Mouse (Mus musculus): ENCODE data around the gene Wdr70.
"Not testable (repeated sequence)": the region's sequence is repeated elsewhere in the genome, so short reads cannot be mapped to it uniquely, and the experiment has no call there.

Gene Wdr70

GRCm38 (mm10) chr15:8098774-8099749 lies at the start of gene Wdr70:
Gene Wdr70 (minus strand): TSS chr15:8099209.
- DNase-seq (ENCODE audit: low read depth, low spot score) = peak; percentile 99

GRCm38 (mm10) chr15:8135606-8136005 lies 36.6 kb upstream of the Wdr70 start:
- no peak for DNase-seq (ENCODE audit: low read depth, low spot score)

GRCm38 (mm10) chr15:8131761-8132160 lies 32.8 kb upstream of the Wdr70 start:
- DNase-seq (ENCODE audit: low read depth, low spot score) = no peak

DNA sequence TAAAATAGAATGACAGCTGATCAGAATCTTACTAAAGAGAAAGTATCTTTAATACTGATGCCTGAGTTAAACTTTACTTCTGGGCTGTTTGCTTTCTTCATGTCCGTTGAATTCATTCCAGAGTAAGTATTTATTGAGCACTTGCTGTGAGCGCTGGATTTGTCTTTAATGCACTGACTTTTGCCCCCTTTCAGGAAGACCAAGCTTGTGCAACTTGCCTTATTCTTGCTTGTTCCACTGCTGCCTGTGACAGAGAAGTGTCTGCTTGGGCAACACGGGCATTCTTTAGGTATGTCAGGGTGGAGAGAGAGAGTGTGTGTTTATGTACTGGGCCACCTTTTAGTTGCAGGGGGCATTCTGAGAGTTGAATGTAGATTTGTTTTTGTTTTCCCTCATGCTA lies 32.3 kb upstream of the Wdr70 start:
- no peak for DNase-seq (ENCODE audit: low read depth, low spot score)

DNA sequence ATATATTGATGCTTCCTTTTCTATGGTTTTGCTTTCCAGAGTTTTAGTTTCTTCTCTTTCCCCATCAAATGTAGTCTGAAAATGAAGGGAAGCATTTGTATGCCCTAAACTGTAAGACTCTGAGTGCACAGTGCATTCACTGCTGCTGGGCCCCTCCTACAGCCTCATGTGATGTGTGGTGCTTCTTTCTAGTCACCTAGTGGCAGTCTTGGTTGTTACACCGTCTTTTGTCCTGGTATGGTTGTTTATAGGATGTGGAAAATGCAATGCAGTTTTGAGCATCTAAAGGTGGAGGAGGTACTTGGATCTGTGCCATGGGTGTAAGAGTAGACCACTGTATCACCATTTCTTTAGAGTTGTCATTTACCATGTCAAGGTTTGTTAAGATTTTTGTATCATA lies 30.3 kb upstream of the Wdr70 start:
- no peak for DNase-seq (ENCODE audit: low read depth, low spot score)

DNA sequence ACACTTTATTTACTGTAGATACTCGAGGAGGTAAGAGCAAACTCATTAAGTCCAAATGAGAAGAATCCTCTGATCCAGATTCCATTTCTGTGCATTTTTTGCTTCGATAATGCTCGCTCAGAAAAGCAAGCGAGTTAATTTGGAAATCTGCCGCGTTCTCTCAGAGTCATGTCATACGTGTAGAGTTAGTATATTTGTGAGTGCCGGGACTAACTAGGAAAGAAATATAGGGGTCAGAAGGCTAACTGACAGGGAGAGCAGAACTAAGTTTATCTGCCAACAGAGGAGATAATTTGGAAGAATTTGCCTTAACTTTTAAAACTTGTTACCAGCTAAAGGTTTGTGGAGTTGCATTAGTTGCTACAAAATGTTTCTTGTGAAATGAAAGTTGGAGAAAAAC lies 10.8 kb upstream of the Wdr70 start:
- DNase-seq (ENCODE audit: low read depth, low spot score) = no peak

GRCm38 (mm10) chr15:8108966-8109743 lies 10.1 kb upstream of the Wdr70 start, which contains the start of gene Nup155:
Gene Nup155 (plus strand): TSS chr15:8109273.
- DNase-seq (ENCODE audit: low read depth, low spot score) = peak; percentile 95

DNA sequence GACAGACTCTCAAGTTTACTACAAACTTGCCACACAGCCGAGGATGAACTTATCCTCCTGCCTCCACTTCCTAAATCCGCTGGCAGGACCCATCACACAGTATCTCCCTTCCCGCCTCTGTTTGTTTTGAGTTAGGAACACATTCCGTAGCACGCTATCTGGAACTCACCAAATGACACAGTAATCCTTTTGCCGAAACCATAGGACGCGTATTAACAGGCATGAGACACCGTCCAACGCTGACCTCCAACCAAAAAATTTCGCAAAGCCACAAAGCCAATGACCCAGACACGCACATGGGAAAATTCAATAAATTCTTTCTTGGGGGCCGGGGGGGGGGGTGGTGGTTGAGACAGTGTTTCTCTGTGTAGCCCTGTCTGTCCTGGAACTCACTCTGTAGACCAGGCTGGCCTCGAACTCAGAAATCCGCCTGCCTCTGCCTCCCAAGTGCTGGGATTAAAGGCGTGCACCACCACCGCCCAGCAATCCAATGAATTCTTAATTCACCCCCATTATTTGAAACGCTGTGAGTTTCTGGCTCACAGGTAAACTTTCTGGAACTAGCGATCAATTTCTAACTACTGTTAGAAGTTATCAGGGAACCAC lies 9.5 kb upstream of the Wdr70 start:
- DNase-seq (ENCODE audit: low read depth, low spot score) = no peak

- not testable (repeated sequence) for DNase-seq (ENCODE audit: low read depth, low spot score)
Observed at GRCm38 (mm10) chr15:8101975-8102542, 3.0 kb upstream of the Wdr70 start.

DNA sequence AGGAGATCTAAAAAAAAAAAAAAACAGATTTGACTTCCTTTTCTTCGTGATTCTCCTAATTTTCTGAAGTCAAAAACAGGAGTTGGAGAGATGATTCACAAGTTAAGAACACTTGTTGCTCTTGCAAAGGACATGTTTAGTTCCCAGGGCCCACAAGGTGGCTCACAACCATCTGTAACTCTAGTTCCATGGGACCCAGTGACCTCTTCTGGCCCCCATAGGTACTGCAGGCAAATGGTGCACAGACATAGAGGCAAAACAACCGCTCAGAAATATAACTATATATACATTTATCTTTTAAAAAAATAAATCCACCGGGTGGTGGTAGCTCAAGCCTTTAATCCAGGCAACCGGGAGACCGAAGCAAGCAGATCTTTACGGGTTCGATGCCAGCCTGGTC lies 1.2 kb downstream of the Wdr70 start:
- DNase-seq (ENCODE audit: low read depth, low spot score) = peak; percentile 87

DNA sequence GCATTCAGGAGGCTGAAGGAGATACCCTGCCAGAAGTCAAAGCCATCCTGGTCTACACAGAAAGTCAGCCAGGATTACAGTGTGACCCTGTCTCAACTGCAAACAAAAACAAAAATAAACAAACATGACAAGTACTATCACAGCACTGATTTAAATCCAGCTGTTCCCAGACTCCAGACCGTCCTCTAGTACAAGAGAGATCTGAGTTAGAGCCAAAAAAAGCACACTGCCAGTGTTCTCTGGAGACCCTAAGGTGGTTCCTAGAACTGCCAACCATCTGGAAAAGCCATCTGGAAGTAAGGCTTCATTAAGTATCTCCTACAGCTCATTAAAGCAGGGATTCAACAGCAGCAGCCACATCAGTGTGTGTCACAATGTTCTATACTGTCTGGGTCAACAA lies 6.3 kb downstream of the Wdr70 start:
- DNase-seq (ENCODE audit: low read depth, low spot score) = not testable (repeated sequence)

DNA sequence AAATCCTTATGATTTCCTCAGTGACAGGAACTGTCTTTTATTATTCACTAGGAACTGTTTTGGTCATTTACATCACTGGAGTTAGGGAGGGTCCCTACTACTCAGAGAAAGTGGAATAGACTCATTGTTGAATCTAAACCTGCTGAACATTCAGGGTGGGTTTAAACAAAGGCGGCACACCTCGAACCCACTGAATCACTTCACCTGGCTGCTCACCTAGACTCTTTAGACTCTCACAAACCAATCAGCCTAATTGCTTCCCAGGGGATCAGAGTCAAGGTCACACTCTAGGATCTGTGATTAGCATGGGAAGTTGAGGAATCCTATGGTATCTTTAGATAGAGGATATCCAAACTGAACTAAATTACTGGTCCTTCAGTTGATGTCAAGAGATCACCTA lies 8.3 kb downstream of the Wdr70 start:
- no peak for DNase-seq (ENCODE audit: low read depth, low spot score)

DNA sequence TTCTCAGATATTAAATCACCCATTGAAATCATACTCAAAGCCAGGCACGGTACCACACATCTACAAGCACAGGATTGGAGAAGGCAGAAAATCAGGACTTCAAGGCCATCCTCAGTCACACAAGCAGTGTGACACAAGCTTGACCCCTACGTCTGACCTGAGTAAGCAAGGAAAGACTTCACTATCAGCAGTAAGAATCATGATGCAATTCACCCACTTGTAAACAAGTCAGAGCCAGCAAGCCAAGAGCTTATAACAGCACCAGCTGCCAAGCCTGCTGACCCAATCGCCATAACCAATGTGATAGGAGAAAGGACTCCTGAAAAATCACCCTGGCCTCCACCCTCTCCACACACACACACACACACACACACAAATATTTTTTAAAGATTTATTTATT lies 10.3 kb downstream of the Wdr70 start:
- DNase-seq (ENCODE audit: low read depth, low spot score) = no peak

- no peak for DNase-seq (ENCODE audit: low read depth, low spot score)
Observed at GRCm38 (mm10) chr15:8087293-8087692, 11.7 kb downstream of the Wdr70 start.

GRCm38 (mm10) chr15:8082139-8082538 lies 16.9 kb downstream of the Wdr70 start:
- no peak for DNase-seq (ENCODE audit: low read depth, low spot score)

GRCm38 (mm10) chr15:8073159-8073558 lies 25.9 kb downstream of the Wdr70 start:
- peak; percentile 60 for DNase-seq (ENCODE audit: low read depth, low spot score)

DNA sequence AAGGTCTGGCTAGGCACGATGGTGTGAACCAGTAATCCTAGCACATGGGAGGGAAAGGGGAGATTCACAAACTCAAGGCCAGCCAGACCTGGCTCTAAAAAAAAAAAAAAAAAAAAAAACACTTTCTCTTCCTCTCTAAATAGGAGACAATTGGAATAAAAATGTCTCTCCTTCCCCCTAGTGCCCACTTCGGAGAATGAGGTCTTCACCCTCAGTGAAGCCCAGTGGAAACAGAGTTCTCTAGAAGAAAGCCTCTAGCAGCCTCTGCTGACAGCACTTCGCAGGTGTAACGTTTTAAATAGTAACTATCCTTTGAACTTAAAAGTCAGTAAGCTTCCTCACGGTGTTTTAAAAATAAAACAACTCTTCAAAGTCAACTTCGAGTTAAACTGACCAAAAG lies 33.8 kb downstream of the Wdr70 start:
- DNase-seq (ENCODE audit: low read depth, low spot score) = peak; percentile 34

DNA sequence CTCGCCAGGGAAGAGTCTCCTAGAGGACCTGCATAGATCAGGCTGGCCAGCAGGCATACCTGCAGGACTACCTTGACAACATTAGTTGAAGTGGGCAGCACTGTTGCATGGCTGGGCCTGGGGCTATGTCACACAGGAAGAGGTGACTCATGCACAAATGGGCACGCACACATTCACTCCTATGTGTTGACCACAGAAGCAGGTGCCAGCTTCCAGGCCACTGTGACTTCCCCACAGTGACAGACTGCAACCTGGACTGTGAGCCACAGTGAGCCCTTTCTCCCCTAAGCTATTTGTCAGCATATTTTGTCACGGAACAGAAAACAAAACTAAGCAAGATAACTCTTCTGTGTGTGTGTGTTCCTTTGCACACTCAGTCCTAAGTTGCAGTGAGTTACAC lies 47.8 kb downstream of the Wdr70 start:
- no peak for DNase-seq (ENCODE audit: low read depth, low spot score)

GRCm38 (mm10) chr15:8039834-8040233 lies 59.2 kb downstream of the Wdr70 start:
- peak; percentile 30 for DNase-seq (ENCODE audit: low read depth, low spot score)

DNA sequence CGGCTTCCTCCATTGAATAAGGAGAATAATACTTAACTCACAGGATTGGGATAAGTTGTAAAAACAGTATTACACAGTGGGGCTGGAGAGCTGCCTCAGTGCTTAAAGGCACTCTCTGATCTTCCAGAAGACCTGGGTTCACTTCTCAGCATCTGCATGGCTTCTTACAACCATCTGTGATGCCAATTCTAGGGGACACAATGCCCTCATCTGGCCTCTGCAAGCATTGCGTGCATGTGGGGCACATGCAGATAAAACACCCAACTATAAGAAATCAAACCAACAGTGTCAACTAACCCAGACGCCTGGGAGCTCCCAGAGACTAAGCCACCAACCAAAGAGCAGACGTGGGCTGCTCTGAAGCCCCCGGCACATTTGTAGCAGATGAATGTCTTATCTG lies 60.6 kb downstream of the Wdr70 start:
- DNase-seq (ENCODE audit: low read depth, low spot score) = peak; percentile 13

- DNase-seq (ENCODE audit: low read depth, low spot score) = no peak
Observed at GRCm38 (mm10) chr15:8037825-8038224, 61.2 kb downstream of the Wdr70 start.

- DNase-seq (ENCODE audit: low read depth, low spot score) = no peak
Observed at GRCm38 (mm10) chr15:8031211-8031610, 67.8 kb downstream of the Wdr70 start.
